Comparison of ENCODE assay signal across 8 mouse cellular contexts in the genomic region with DNA sequence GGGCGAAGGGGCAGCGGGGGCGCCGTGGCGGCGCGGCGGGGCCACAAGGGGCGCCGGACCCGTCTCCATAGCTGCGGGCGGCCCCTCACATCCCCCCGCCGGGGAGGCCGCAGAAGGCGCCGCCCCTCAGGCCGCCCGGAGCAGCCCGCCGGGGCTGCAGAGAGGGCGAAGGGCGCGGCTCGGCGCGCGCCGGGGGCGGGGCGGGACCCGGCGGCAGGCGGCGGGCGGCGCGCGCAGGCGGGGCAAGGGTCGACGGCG. TPM values are rescaled to one million over a fixed set of nuclear protein-coding genes. Genes with fewer than 3 reads are reported as not detected.
A peak's percentile ranks its signal among the peaks of the same experiment; 100 is the strongest.
DNase-seq lines count a peak whose midpoint lies in the region; ATAC-seq and TF ChIP-seq lines count a peak whose summit lies in the region.

TSS of gene Tbc1d10b (minus strand) at position 174 of the 258 bp plus-strand sequence.

- H3K27ac ChIP-seq in ES-Bruce4 (ENCODE audit: insufficient read depth, low read length), result peak within 1 kb of the TSS; percentile 75
- peak within 1 kb of the TSS; percentile 82 for H3K27ac ChIP-seq in forebrain, embryonic 13.5 days
- peak within 1 kb of the TSS; percentile 77 for H3K27ac ChIP-seq in hindbrain, embryonic 11.5 days (ENCODE audit: low read depth, low read length)
- H3K27ac ChIP-seq in liver, embryonic 13.5 days, result peak within 1 kb of the TSS; percentile 98

- peak within 1 kb of the TSS; percentile 93 for H3K4me3 ChIP-seq in ES-Bruce4 (ENCODE audit: low read depth, low read length)
- H3K4me3 ChIP-seq in forebrain, embryonic 13.5 days, result peak within 1 kb of the TSS; percentile 96
- peak within 1 kb of the TSS; percentile 90 for H3K4me3 ChIP-seq in hindbrain, embryonic 11.5 days (ENCODE audit: low read depth, low read length)
- H3K4me3 ChIP-seq in liver, embryonic 13.5 days (replicated peaks), result peak within 1 kb of the TSS; percentile 89

- ATAC-seq in cerebellum, adult (ENCODE audit: insufficient number of reproducible peaks, low FRiP score, low TSS enrichment), result no peak
- peak; percentile 13 for ATAC-seq in forebrain, embryonic 13.5 days
- ATAC-seq in hindbrain, embryonic 11.5 days (ENCODE audit: low FRiP score), result peak; percentile 51
- ATAC-seq in liver, embryonic 13.5 days (ENCODE audit: low read depth), result peak; percentile 49

- H3K4me1 ChIP-seq in ES-Bruce4 (ENCODE audit: control insufficient read depth, insufficient read depth, low read length), result peaks cover 1% of the 10 kb centered on the region
- peaks cover 43% of the 10 kb centered on the region for H3K4me1 ChIP-seq in forebrain, embryonic 13.5 days
- H3K4me1 ChIP-seq in hindbrain, embryonic 11.5 days (replicated peaks; ENCODE audit: control insufficient read depth, insufficient read depth, low read length), result peaks cover 6% of the 10 kb centered on the region; the same call in 1 of the 2 replicates
- peaks cover 67% of the 10 kb centered on the region for H3K4me1 ChIP-seq in liver, embryonic 13.5 days (replicated peaks)

- TF ChIP-seq EP300 in ES-Bruce4 (IDR thresholded peaks at IDR 0.05; ENCODE audit: insufficient read depth, low read depth, low read length), result no peak

- no peaks in the 10 kb centered on the region for H3K9me3 ChIP-seq in ES-Bruce4 (replicated peaks; ENCODE audit: control insufficient read depth, insufficient read depth, low read length, poor library complexity, severe bottlenecking)
- H3K9me3 ChIP-seq in forebrain, embryonic 13.5 days (replicated peaks), result no peaks in the 10 kb centered on the region
- H3K9me3 ChIP-seq in hindbrain, embryonic 11.5 days (ENCODE audit: control insufficient read depth, low read length), result no peaks in the 10 kb centered on the region
- no peaks in the 10 kb centered on the region for H3K9me3 ChIP-seq in liver, embryonic 13.5 days (replicated peaks)

- peaks cover 12% of the 10 kb centered on the region for H3K36me3 ChIP-seq in ES-Bruce4 (ENCODE audit: control insufficient read depth, insufficient read depth, low read length, poor library complexity, severe bottlenecking)
- H3K36me3 ChIP-seq in forebrain, embryonic 13.5 days (ENCODE audit: poor library complexity, severe bottlenecking), result peaks cover 9% of the 10 kb centered on the region
- H3K36me3 ChIP-seq in hindbrain, embryonic 11.5 days (ENCODE audit: control insufficient read depth, insufficient read depth, low read length), result no peaks in the 10 kb centered on the region
- peaks cover 21% of the 10 kb centered on the region for H3K36me3 ChIP-seq in liver, embryonic 13.5 days

- 0% methylated on average over 25 of the region's 44 CpGs for WGBS in forebrain, embryonic 13.5 days
- WGBS in hindbrain, embryonic 11.5 days, result 1% methylated on average over 22 of the region's 44 CpGs
- WGBS in liver, embryonic 13.5 days (ENCODE audit: insufficient replicate concordance), result under 1% methylated on average over 33 of the region's 44 CpGs

- no peaks in the 10 kb centered on the region for H3K27me3 ChIP-seq in ES-Bruce4 (ENCODE audit: control insufficient read depth, insufficient read depth, low read length, poor library complexity, severe bottlenecking)
- H3K27me3 ChIP-seq in forebrain, embryonic 13.5 days, result no peaks in the 10 kb centered on the region
- H3K27me3 ChIP-seq in hindbrain, embryonic 11.5 days (ENCODE audit: control insufficient read depth, insufficient read depth, low read length), result no peaks in the 10 kb centered on the region
- no peaks in the 10 kb centered on the region for H3K27me3 ChIP-seq in liver, embryonic 13.5 days

- TF ChIP-seq CTCF in ES-Bruce4 (IDR thresholded peaks at IDR 0.05; ENCODE audit: low read depth, low read length), result no peak

- peak within 1 kb of the TSS; percentile 100 for H3K4me2 ChIP-seq in forebrain, embryonic 13.5 days
- H3K4me2 ChIP-seq in hindbrain, embryonic 11.5 days (replicated peaks; ENCODE audit: low read depth, low read length), result peak within 1 kb of the TSS; percentile 96
- peak within 1 kb of the TSS; percentile 95 for H3K4me2 ChIP-seq in liver, embryonic 13.5 days

- H3K9ac ChIP-seq in ES-Bruce4 (ENCODE audit: low read depth, poor library complexity, severe bottlenecking), result peak within 1 kb of the TSS; percentile 95
- peak within 1 kb of the TSS; percentile 98 for H3K9ac ChIP-seq in forebrain, embryonic 13.5 days
- H3K9ac ChIP-seq in hindbrain, embryonic 11.5 days (ENCODE audit: low read depth, low read length), result peak within 1 kb of the TSS; percentile 92
- H3K9ac ChIP-seq in liver, embryonic 13.5 days, result peak within 1 kb of the TSS; percentile 99

- peak; percentile 71 for DNase-seq in cerebellum, adult 9-10 months
- no peak for DNase-seq in hindbrain, embryonic 11.5 days (ENCODE audit: low spot score)
- no peak for DNase-seq in liver, embryonic 13.5 days
- no peak for DNase-seq in ovary, adult 18-20 months (ENCODE audit: low spot score)
- no peak for DNase-seq in right cerebral cortex, postnatal 4 days

- no peak for TF ChIP-seq POLR2A in ES-Bruce4 (IDR thresholded peaks at IDR 0.05; ENCODE audit: insufficient read depth, low read length)

RNA-seq across cellular contexts. Expression of gene Tbc1d10b, which starts in this region (rescaled TPM):
- 42.8 and 55.5 TPM in 2 replicates for polyA plus RNA-seq in ES-Bruce4 (2011; ENCODE audit: insufficient read depth, insufficient read length, low read depth, missing spikeins)
- polyA plus RNA-seq in forebrain, embryonic 13.5 days (2015; fragmentation: Nextera tagmentation; extraction: Ambion mirVana), result 24.9 and 27.3 TPM in 2 replicates
- polyA plus RNA-seq in hindbrain, embryonic 11.5 days (2014; fragmentation: Nextera tagmentation; extraction: Ambion mirVana), result 18.7 and 19.1 TPM in 2 replicates
- 15.8 and 15.9 TPM in 2 replicates for polyA plus RNA-seq in liver, embryonic 13.5 days (2015; fragmentation: Nextera tagmentation; extraction: Ambion mirVana)
